Mouse (Mus musculus): ENCODE measurements at regions not wholly inside any gene's neighbourhood (a gene's known extent, or its start where the extent isn't known, plus 50 kb on each side); places are given as distances from the start of the nearest gene placed in this dataset.

DNA sequence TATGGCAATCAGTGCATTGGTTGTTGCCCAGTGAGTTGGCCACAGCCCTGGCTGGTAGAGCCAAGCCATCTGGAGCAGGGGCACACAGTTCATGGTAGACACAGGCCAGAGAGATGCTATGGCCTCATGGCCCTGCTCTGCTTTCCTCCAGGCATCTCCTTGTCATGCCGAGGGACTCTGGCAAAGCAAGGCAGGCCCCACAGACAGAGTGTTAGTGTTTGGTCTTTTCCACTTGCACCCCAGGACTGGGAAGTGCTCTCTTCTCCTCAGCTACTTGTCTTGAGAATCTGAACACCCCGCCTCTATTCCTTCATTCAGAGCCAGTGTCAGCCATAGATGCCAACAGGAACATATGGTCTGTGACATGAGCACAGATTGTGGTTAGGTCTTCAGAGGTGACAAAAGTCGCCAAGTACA, 148.1 kb upstream of the Pgrmc2 start:
- TF ChIP-seq CTCF (IDR thresholded peaks at IDR 0.05; ENCODE audit: extremely low read depth, insufficient read length, insufficient replicate concordance, low read depth, low read length) (no peak), POLR2A (IDR thresholded peaks at IDR 0.05; ENCODE audit: low read depth, low read length) (no peak)
